Mouse (Mus musculus): ENCODE measurements at regions not wholly inside any gene's neighbourhood (a gene's known extent, or its start where the extent isn't known, plus 50 kb on each side); places are given as distances from the start of the nearest gene placed in this dataset.

DNA sequence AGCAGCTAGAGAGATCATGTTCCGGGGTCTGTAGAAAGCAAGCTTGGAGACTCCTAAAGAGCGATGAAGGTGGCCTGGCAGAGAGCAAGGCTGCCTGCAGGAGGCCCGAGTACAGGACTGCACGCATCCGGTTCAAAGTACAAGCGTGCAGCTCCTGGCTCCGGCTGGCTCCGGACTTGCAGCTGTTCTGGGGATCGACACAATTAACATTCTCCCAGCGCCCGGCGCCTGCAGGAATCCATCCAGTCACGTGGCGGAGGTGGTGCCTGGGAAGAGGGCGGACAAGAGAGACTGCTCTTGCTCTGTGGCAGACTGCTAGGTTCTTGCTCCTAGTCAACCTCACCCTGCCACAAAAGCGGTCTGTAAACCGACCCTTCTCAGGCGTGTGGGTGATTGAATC, 86.9 kb downstream of the Bdh1 start:
- H3K4me1 ChIP-seq (replicated peaks; ENCODE audit: control insufficient read depth, insufficient read depth, low read length): peaks cover 15% of the 10 kb centered on the region
- no peaks in the 10 kb centered on the region for H3K36me3 ChIP-seq (ENCODE audit: control insufficient read depth, insufficient read depth)

DNA sequence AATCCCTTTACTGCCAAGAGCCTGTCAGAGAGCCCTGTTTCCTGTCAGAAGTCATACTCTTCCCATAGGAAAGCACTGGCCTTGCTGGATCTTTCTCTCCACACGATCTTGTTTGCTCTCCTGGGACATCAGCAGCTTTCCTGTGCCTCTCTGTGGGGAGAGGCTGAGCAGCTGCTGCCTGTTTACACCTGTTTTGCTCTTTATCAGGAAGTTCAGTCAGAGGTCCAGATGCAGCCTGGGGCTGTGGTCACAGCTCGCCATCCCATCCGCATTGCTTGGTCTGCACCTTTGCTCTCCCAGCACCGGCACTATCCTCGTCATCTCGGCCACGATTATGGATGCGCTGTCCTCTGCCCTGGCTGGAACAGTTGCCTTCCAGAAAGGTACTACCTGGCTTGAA, 88.0 kb downstream of the Bdh1 start:
- ATAC-seq: no peak
- Histone ChIP-seq H3K27me3 (replicated peaks; ENCODE audit: control insufficient read depth, insufficient read depth, low read length) (no peaks in the 10 kb centered on the region), H3K27ac (ENCODE audit: low read length) (no peak overlapping the region), H3K36me3 (ENCODE audit: control insufficient read depth, insufficient read depth) (no peaks in the 10 kb centered on the region), H3K4me2 (ENCODE audit: low read length) (no peak overlapping the region), H3K9ac (replicated peaks; ENCODE audit: low read depth, low read length) (no peak overlapping the region), H3K4me3 (replicated peaks; ENCODE audit: low read length) (no peak overlapping the region), H3K9me3 (ENCODE audit: control insufficient read depth, low read length) (no peaks in the 10 kb centered on the region), H3K4me1 (replicated peaks; ENCODE audit: control insufficient read depth, insufficient read depth, low read length) (peaks cover 15% of the 10 kb centered on the region)
- WGBS: 85% methylated on average over 8 of the region's 8 CpGs

More for the DNA sequence above, 86.9 kb downstream of the Bdh1 start:
- Histone ChIP-seq H3K4me3 (replicated peaks; ENCODE audit: low read length) (peak overlapping the region; percentile 26), H3K27me3 (replicated peaks; ENCODE audit: control insufficient read depth, insufficient read depth, low read length) (no peaks in the 10 kb centered on the region), H3K9ac (replicated peaks; ENCODE audit: low read depth, low read length) (peak overlapping the region; percentile 52), H3K27ac (ENCODE audit: low read length) (peak overlapping the region; percentile 85), H3K9me3 (ENCODE audit: control insufficient read depth, low read length) (no peaks in the 10 kb centered on the region), H3K4me2 (ENCODE audit: low read length) (peak overlapping the region; percentile 50)
- ATAC-seq: peak; percentile 89
- WGBS: 2% methylated on average over 18 of the region's 18 CpGs

DNA sequence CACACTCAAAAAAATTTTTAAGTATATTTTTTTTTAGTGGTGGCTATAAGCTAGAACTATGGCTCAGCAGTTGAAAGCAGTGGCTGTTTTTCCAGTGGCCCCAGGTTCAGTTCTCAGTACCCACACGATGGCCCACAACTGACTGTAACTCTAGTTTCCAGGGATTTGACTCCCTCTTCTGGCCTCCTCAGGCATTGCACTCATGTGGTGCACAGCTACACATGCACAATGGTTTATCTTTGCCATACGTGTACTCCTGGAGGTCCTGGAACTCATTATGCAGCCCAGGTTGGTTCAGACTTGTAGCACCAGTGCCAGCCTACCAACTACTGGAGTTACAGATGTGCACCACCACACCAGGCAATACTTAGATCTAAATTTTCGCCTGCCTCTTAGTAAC, 96.7 kb downstream of the Bdh1 start:
- H3K9ac ChIP-seq (replicated peaks; ENCODE audit: low read depth, low read length): no peak overlapping the region
- H3K4me2 ChIP-seq (ENCODE audit: low read length): no peak overlapping the region
- H3K27ac ChIP-seq (ENCODE audit: low read length): no peak overlapping the region
- 97% methylated on average over 3 of the region's 3 CpGs for WGBS
- H3K27me3 ChIP-seq (replicated peaks; ENCODE audit: control insufficient read depth, insufficient read depth, low read length): no peaks in the 10 kb centered on the region
- H3K36me3 ChIP-seq (ENCODE audit: control insufficient read depth, insufficient read depth): no peaks in the 10 kb centered on the region
- no peak overlapping the region for H3K4me3 ChIP-seq (replicated peaks; ENCODE audit: low read length)
- no peaks in the 10 kb centered on the region for H3K4me1 ChIP-seq (replicated peaks; ENCODE audit: control insufficient read depth, insufficient read depth, low read length)
- no peaks in the 10 kb centered on the region for H3K9me3 ChIP-seq (ENCODE audit: control insufficient read depth, low read length)
- no peak for ATAC-seq

DNA sequence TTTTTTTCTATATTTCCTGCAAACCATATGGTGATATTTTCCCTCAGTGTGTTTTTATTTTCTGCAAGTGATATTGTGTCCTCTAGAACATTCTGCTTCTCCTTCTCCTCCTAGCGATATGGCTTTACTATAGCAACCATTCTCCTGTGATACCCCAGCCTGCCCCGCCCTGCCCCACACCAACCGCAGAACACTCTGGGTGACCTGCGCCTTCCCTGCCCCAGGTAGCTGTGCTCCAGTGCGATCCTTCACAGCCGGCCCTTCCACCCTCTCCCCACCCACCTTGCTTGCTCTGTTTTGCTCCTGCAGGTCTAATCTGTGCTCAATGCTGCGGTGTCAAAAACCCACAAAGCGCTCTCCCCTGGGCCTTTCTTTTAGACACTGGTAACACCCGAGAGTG, 98.0 kb downstream of the Bdh1 start:
- Histone ChIP-seq H3K36me3 (ENCODE audit: control insufficient read depth, insufficient read depth) (no peaks in the 10 kb centered on the region), H3K9me3 (ENCODE audit: control insufficient read depth, low read length) (no peaks in the 10 kb centered on the region), H3K27ac (ENCODE audit: low read length) (no peak overlapping the region), H3K4me1 (replicated peaks; ENCODE audit: control insufficient read depth, insufficient read depth, low read length) (no peaks in the 10 kb centered on the region), H3K4me3 (replicated peaks; ENCODE audit: low read length) (no peak overlapping the region), H3K9ac (replicated peaks; ENCODE audit: low read depth, low read length) (no peak overlapping the region), H3K27me3 (replicated peaks; ENCODE audit: control insufficient read depth, insufficient read depth, low read length) (no peaks in the 10 kb centered on the region), H3K4me2 (ENCODE audit: low read length) (no peak overlapping the region)
- ATAC-seq: no peak
- 69% methylated on average over 9 of the region's 9 CpGs for WGBS

DNA sequence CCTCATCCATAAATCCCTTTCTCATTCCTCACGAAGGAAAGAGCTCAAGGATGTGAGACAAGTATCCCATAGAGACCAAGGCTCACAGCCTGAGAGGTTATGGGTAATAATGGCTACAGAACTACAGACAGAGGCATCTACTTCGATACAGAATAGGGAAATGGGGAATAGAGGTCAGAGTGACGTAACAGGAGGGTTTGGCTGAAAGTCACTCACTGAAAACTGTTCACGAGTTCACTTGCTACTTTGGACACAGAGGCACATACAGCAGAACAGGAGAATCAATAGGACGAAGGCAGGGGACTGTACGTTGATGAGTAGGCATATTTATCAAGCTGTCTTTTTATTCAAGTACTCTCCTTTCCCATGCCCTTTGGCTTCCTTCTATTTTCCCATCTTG, 99.7 kb downstream of the Bdh1 start:
- Histone ChIP-seq H3K27me3 (replicated peaks; ENCODE audit: control insufficient read depth, insufficient read depth, low read length) (no peaks in the 10 kb centered on the region), H3K4me2 (ENCODE audit: low read length) (no peak overlapping the region), H3K9me3 (ENCODE audit: control insufficient read depth, low read length) (no peaks in the 10 kb centered on the region), H3K27ac (ENCODE audit: low read length) (no peak overlapping the region), H3K4me1 (replicated peaks; ENCODE audit: control insufficient read depth, insufficient read depth, low read length) (no peaks in the 10 kb centered on the region; the same call in 1 of the 2 replicates), H3K36me3 (ENCODE audit: control insufficient read depth, insufficient read depth) (no peaks in the 10 kb centered on the region), H3K9ac (replicated peaks; ENCODE audit: low read depth, low read length) (no peak overlapping the region), H3K4me3 (replicated peaks; ENCODE audit: low read length) (no peak overlapping the region)
- WGBS: 86% methylated on average over 6 of the region's 6 CpGs
- no peak for ATAC-seq

DNA sequence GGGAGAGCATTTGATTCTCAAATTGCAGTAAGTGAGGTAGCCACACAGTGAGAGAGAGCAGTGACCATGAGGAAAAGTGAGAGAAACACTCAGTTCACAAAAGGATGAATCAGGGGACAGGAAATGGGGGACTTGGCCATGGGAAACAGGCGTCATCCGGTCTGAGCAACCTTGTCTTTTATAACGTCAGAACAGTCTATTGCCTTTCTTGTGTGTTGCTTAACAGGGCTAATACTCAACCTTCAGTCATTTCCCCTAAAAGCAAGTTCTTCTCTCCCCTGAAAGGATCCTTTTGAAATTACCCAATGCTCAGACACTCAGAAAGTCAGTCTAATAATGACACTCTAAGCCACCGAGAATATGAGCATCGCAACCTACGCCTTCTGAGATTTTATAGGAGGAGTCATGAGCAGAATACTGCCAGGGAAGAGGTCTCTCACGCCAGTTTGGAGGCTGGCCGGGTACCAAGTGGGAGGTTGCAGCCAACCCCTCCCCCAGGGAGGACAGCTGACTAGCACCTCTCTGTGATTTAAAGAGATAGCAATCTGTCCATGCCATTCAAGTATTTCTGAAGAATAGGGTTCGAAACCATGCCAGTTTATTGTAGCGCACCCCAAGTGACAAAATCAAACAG, 104.7 kb downstream of the Bdh1 start:
- Histone ChIP-seq H3K9ac (replicated peaks; ENCODE audit: low read depth, low read length) (no peak overlapping the region), H3K9me3 (ENCODE audit: control insufficient read depth, low read length) (no peaks in the 10 kb centered on the region), H3K36me3 (ENCODE audit: control insufficient read depth, insufficient read depth) (no peaks in the 10 kb centered on the region), H3K4me3 (replicated peaks; ENCODE audit: low read length) (no peak overlapping the region), H3K27me3 (replicated peaks; ENCODE audit: control insufficient read depth, insufficient read depth, low read length) (no peaks in the 10 kb centered on the region), H3K27ac (ENCODE audit: low read length) (no peak overlapping the region), H3K4me2 (ENCODE audit: low read length) (no peak overlapping the region), H3K4me1 (replicated peaks; ENCODE audit: control insufficient read depth, insufficient read depth, low read length) (peaks cover 15% of the 10 kb centered on the region; the same call in 1 of the 2 replicates)
- peak; percentile 45; the same call in 1 of the 2 replicates for ATAC-seq
- WGBS: 52% methylated on average over 10 of the region's 10 CpGs

DNA sequence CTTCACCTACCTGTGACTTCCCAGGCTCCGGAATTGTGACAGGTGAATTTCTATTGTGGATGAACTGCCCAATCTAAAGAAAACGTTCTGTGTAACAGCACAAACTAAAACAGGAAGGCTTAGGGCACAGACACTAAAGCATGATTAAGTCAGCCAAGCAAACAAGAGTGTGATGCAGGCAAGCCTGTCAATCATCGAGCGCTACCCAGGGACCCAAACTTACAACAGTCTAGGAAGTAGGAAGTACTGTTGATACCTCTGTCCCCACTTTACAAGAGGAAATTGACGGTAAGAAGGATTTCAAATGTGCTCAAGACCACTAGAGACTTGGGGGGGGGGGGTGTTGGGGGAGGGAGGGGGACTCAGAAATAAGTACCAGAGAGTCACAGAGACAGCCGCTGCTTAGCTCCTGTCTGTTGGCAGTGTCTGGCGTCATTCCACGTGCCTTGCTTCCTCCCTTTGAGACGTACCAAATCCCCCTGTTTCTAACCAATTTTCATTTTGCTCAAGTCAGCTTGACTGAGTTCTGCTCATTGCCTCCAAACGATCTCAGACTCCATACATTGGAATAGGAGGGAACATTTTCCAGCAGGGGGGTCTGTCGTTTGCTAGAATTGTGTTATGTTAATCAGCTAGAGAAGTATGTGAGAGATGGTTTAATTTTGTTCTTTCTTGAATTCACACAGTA, 106.7 kb downstream of the Bdh1 start:
- 0 out of 2 replicates have a peak, but pooled peaks have one; percentile 39 for ATAC-seq
- Histone ChIP-seq H3K4me3 (replicated peaks; ENCODE audit: low read length) (no peak overlapping the region), H3K9me3 (ENCODE audit: control insufficient read depth, low read length) (no peaks in the 10 kb centered on the region), H3K27ac (ENCODE audit: low read length) (no peak overlapping the region), H3K36me3 (ENCODE audit: control insufficient read depth, insufficient read depth) (no peaks in the 10 kb centered on the region), H3K9ac (replicated peaks; ENCODE audit: low read depth, low read length) (no peak overlapping the region), H3K4me2 (ENCODE audit: low read length) (no peak overlapping the region), H3K27me3 (replicated peaks; ENCODE audit: control insufficient read depth, insufficient read depth, low read length) (no peaks in the 10 kb centered on the region), H3K4me1 (replicated peaks; ENCODE audit: control insufficient read depth, insufficient read depth, low read length) (peaks cover 15% of the 10 kb centered on the region; the same call in 1 of the 2 replicates)
- WGBS: 31% methylated on average over 11 of the region's 11 CpGs

DNA sequence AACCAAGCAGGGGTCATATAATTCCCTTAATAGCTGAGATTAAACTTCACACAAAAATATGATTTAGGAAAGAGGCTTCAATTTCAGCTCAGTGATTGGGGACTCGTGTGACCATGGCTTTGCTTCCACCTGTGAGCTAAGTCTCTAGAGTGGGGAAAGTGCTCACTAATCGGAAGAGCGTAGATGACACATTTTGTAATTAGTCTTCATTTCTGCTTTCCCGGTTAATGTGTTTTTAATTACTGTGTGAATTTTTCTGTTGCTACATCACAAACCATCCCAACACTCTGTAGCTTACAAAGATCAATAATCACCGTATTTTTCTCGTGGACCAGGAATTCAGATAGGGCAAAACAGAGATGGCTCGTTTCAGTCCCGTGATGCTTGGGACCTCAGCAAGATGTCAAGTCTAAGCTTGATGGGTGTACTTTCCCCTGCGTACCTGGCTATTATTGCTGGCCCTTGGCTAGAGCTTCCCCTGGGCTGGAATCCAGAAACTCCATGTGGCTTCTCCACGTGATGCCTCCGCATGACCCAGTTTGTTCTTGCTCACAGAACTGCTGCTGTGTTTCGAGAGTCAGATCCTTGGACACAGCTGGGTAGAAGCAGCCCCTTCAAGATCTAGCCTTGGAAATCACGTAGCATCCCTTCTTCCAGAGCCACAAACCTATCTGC, 107.3 kb downstream of the Bdh1 start:
- no peak overlapping the region for H3K4me2 ChIP-seq (ENCODE audit: low read length)
- no peak for ATAC-seq

DNA sequence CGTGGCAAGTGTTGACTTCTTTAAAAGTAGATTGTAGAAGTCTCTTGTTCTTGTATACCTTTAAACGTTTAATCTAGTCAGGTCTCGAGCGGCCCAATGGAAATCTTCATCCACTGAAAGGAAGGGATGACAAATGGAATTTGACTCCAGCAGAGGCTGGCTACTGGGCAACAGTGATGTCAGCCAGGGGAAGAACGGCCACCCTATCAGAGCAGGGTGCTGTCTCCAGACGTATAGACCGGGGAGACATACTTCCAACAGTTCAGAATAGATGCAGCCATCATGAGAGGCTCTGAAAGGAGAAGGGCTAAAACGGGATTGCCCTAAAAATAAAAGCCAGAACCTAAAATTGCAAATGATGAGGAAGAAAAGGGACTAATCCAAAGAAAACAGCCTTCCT, 108.0 kb downstream of the Bdh1 start:
- Histone ChIP-seq H3K4me3 (replicated peaks; ENCODE audit: low read length) (no peak overlapping the region), H3K36me3 (ENCODE audit: control insufficient read depth, insufficient read depth) (no peaks in the 10 kb centered on the region), H3K27me3 (replicated peaks; ENCODE audit: control insufficient read depth, insufficient read depth, low read length) (no peaks in the 10 kb centered on the region), H3K4me2 (ENCODE audit: low read length) (no peak overlapping the region), H3K4me1 (replicated peaks; ENCODE audit: control insufficient read depth, insufficient read depth, low read length) (peaks cover 15% of the 10 kb centered on the region; the same call in 1 of the 2 replicates), H3K9ac (replicated peaks; ENCODE audit: low read depth, low read length) (no peak overlapping the region), H3K9me3 (ENCODE audit: control insufficient read depth, low read length) (no peaks in the 10 kb centered on the region), H3K27ac (ENCODE audit: low read length) (no peak overlapping the region)
- ATAC-seq: no peak
- WGBS: 88% methylated on average over 8 of the region's 8 CpGs

More for the DNA sequence above, 107.3 kb downstream of the Bdh1 start:
- Histone ChIP-seq H3K4me3 (replicated peaks; ENCODE audit: low read length) (no peak overlapping the region), H3K9me3 (ENCODE audit: control insufficient read depth, low read length) (no peaks in the 10 kb centered on the region), H3K27ac (ENCODE audit: low read length) (no peak overlapping the region), H3K9ac (replicated peaks; ENCODE audit: low read depth, low read length) (no peak overlapping the region), H3K36me3 (ENCODE audit: control insufficient read depth, insufficient read depth) (no peaks in the 10 kb centered on the region), H3K4me1 (replicated peaks; ENCODE audit: control insufficient read depth, insufficient read depth, low read length) (peaks cover 15% of the 10 kb centered on the region; the same call in 1 of the 2 replicates), H3K27me3 (replicated peaks; ENCODE audit: control insufficient read depth, insufficient read depth, low read length) (no peaks in the 10 kb centered on the region)
- WGBS: 67% methylated on average over 13 of the region's 13 CpGs

All from forebrain, embryonic 16.5 days (tissue).